Mouse (Mus musculus) CD4-positive, CD25-positive, alpha-beta regulatory T cell, adult 2 months (primary cell): ENCODE data around the gene Chpt1.
"Not testable (repeated sequence)": the region's sequence is repeated elsewhere in the genome, so short reads cannot be mapped to it uniquely, and the experiment has no call there.

Experiments used
- DNase-seq: peaks from one replicate; pipeline ENCODE4 v3.0.0-alpha.2; 2012; ENCODE audit warnings: low read depth, low spot score

Chpt1 gene

GRCm38 (mm10) chr10:88503421-88504314, at the start of gene Chpt1:
Gene Chpt1, minus strand, starts transcription at chr10:88504073.
- peak; percentile 91 for DNase-seq

GRCm38 (mm10) chr10:88552738-88553137, 48.9 kb upstream of the Chpt1 start:
- peak; percentile 12 for DNase-seq

DNA sequence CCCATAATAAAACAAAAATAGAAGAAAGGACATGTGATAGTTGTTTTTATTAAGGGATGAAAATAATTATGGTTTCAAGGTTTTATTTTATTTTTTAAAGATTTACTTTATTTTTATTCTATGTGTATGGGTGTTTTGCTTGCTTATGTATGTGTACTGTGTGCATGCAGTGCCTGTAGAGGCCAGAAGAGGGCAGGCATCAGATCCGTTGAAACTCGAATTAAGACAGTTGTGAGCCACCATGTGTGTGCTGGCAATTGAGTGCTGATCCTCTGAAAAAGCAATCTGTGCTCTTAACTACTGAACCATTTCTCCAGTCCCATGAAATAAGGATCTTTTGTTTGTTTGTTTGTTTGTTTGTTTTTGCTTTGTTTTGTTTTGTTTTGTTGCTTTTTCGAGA, 46.4 kb upstream of the Chpt1 start:
- DNase-seq: peak; percentile 14

- DNase-seq: no peak
Observed at GRCm38 (mm10) chr10:88547635-88548034, 43.8 kb upstream of the Chpt1 start.

DNA sequence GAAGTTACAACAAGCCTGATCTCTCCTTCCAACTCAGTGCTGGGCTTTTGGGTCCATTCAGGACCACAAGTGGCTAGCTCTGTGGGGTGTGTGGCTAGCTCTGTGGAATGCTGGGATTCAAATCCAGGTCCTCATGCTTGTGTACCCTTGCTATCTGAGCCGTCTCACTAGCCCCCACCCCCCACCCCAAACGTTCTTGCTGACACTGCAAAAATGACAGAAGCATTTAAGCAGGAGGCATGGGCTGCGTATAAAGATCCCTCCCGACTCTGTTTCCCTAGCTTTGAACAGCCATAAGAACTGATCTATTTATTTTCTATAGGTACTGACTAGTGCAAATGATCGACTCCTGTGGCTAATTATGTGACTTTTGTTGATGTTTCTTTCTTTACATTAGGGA, 26.8 kb upstream of the Chpt1 start:
- DNase-seq: no peak

DNA sequence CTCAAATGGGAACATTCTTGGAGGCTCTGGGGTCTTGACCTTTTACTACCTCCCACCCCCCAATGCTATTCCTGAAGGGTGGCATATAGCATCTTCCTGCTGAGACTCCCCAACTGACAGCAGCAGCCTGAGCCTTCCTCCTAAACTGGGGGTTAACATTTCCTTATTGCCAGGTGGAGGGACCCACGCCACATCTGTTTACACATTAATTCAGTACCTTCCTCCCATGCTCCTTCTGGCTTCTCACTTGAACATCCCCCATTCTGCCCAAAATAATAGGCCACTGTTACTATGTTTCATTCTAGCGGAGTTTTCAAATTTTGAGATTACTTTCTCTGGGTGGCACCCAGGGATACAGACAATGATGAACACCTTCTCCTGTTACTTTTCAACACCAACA, 20.1 kb upstream of the Chpt1 start:
- DNase-seq: no peak

DNA sequence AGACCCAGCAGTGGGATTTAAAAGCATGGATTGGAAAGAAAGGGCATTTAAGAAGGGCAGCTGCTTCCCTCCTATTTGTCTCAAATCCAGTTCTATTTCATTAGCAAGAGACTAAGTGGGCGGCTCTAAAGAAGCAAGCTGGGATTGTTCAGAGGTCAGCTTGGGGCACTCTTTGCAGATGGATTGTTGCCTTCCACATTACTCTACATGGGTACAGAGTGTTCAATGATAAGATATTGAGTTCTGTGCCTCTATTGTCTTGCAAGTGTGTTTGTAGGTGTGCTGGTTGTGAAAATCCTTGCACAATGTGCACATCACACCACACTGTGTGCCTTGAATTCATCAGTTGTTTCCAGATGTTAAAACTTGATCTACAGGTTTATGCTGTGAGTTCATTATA, 19.3 kb upstream of the Chpt1 start:
- no peak for DNase-seq

DNA sequence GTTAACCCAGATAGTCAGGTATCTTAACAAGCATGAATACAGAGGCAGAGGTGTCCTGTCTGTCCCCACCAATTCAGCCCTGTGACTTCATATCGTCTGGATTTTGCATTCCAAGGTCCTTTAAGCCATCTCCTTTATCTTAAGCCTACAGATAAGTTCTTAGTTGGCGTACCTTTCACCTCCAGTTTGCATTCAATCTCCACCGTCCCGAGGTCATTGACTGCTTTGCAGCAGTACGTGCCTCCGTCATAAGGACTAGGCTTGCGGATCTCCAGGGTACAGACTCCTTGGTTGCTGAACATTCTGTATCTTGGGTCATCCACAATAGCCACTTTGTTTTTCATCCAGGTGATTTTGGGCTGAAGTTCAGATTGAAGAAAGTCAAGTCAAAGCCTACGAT, 18.9 kb upstream of the Chpt1 start:
- no peak for DNase-seq

DNA sequence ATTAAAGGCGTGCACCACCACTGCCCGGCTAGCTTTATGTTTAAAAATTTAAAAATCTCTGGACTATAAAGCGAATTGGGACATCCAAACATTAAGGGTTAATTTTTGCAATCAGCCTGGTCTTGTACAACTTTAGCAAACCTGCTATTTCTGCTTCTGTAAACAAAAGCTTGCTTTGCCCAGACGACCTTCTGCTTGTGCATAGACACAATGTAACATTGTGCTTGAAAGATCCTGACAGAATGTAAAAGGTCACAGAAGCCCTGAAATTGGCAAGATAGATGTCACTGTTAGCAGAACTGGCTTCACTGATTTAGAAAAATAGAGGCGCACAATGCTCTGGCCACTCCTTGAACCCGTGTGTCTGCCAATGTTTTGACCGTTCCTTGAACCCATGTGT, 11.2 kb upstream of the Chpt1 start:
- not testable (repeated sequence) for DNase-seq

GRCm38 (mm10) chr10:88514495-88514894, 10.6 kb upstream of the Chpt1 start:
- DNase-seq: no peak

DNA sequence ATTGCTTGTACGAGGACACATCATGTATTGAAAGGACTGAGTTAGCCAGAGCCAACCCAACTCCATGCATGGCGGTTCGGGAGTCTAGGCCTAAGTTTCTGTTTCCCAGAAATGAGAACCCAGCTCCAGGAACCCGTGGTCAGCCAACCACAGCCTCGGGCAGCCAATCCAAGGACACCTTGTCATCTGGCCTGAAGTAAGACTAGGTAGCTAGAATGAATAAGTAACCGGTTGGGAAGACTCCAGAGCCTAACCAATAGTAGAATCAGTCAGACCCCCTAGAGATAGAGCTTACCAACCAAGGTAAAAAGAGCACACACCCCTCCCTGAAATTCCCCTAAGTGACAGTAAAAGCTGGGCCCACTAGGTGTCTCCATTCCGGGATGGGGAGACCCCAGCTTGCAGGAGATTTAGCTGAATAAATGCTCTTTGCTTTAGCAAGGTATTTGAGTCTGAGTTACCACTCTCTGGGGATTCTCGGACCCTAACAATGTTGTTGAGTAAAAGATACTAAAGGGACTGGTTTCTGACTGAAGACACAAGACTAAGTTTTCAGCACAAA, 9.8 kb upstream of the Chpt1 start:
- no peak for DNase-seq

DNA sequence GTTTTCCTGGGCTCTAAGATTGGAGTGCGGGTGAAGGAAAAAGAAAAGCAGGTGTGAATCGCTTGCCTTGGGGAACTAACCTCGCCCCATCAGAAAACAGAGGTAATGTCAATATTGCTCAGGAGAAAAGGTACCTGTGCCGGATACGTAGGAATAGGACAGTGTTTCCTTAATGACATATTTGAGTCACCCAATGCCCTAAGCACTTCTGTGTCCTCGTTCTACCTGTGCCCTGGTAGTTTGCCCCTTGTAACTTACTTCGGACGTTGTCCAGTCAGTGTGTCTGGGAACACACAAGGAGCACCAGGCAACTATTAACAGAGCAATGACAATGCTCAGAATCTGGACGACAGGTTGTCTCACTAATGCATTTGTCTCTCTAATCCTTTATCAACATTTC, 7.5 kb upstream of the Chpt1 start:
- no peak for DNase-seq

GRCm38 (mm10) chr10:88510503-88511271, 6.8 kb upstream of the Chpt1 start:
- no peak for DNase-seq

DNA sequence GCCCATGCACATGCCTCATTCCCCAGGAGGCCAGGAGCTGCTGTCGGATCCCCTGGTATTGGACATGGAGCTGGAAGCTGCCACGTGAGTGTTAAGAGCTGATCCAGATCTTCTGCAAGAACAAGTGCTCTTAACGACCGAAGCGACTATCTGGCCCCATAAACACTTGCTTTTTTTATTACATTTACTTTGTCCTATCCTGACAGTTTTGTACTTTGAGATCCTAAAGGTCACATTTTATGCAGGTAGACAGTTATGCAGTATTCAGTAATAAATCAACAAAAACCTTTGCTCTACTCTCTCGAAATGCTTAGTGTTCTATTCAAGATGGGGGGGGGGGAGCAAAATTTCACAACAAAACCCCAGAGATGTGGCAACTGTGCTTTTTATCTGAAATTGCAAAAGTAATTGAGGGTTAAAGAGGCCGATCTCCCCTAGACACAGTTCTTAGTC, 3.8 kb upstream of the Chpt1 start:
- DNase-seq: no peak

DNA sequence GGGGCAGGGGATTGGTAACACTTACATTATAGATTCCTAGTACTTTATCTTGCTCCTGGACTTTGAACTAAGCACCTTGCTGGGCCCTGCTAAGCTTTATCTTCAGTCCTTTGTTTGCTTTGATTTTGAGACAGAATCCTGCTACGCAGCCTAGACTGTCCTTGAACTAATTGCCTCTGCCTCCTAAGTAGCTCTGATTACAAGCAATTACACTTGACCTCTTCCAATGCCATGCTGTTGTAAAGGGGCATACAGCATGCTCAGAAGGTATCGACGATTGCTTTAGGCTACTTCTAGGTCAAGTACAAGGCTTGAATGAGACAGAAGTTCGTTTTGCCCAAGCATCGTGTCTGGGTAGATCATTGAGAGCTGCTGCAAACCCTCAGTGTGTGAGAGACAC, 1.4 kb upstream of the Chpt1 start:
- no peak for DNase-seq

- no peak for DNase-seq
Observed at GRCm38 (mm10) chr10:88504481-88504880, 608 bp upstream of the Chpt1 start.

GRCm38 (mm10) chr10:88502919-88503318, 954 bp downstream of the Chpt1 start:
- DNase-seq: peak; percentile 7

- DNase-seq: no peak
Observed at GRCm38 (mm10) chr10:88501886-88502765, 1.7 kb downstream of the Chpt1 start.

DNA sequence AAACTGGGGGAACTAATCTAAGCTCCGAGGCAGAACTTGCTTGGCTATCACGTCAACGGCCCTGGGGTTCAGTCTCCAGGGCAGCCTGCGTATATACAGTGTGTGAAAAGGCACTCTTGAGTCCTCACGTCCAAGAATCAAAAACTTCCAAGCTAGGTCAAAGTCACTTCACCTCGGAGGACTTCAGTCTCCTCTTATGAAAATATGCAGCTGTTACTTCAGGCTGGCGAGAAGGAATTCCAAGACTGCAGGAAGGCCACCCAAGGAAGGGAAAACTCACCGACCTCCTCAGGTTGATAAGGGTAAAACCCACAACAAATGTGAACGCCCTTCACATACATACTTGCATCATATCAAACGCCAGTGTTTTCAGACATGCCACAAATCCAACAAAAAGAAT, 2.5 kb downstream of the Chpt1 start:
- no peak for DNase-seq

DNA sequence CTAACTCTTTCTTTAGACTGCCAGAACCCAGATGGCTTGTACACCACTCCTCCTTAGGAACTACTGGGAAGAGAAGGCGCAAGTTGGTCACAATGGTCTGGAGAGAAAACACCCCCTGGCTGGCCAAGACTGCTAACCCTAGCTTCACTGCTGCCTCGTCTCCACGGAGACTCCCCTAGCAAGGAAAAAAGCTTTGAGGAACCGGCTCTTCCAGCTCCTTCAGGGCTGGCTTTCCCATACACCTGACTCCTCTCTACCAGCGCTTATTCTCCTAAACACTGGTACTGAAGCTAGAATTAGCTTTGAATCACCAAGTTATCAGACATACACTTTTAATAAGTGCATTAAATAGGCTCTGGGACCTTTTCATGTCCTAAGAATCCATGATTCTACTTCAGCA, 3.9 kb downstream of the Chpt1 start:
- no peak for DNase-seq

- DNase-seq: no peak
Observed at GRCm38 (mm10) chr10:88496864-88497564, 6.9 kb downstream of the Chpt1 start.
